Mouse (Mus musculus) brown adipose tissue, adult 24 weeks (tissue): ENCODE data around the gene Wipf1. TPM values are rescaled to one million over a fixed set of nuclear protein-coding genes. Genes with fewer than 3 reads are reported as not detected.

Experiments used
- H3K27ac ChIP-seq: fragments of 200-500 bp; replicated peaks from 2 replicates; pipeline ENCODE4 v1.5.1; 2012; ENCODE audit warnings: low read depth, mild to moderate bottlenecking, low read length
- H3K4me1 ChIP-seq: fragments of 200-500 bp; 2 replicates; pipeline ENCODE4 v1.6.1; 2012; ENCODE audit warnings: low read length, mixed read lengths; ENCODE audit not compliant: control insufficient read depth, insufficient read depth, insufficient read length
- H3K4me3 ChIP-seq: fragments of 200-500 bp; 2 replicates; pipeline ENCODE4 v1.5.1; 2012; ENCODE audit warnings: low read depth, mild to moderate bottlenecking, low read length, moderate library complexity; ENCODE audit not compliant: insufficient read depth
- polyA plus RNA-seq: library from polyadenylated mRNA; stranded (reverse); fragments of >200 nt; gene quantifications from 2 replicates; pipeline ENCODE4 v1.2.4, GENCODE M21; 2012; ENCODE audit not compliant: missing spikeins, insufficient read depth, insufficient read length

The Wipf1 gene
- polyA plus RNA-seq, 1 experiment = 8.0 TPM

- H3K4me3 ChIP-seq = no peak overlapping the region
- H3K27ac ChIP-seq = no peak overlapping the region
- H3K4me1 ChIP-seq = peaks cover 14% of the 10 kb centered on the region; the same call in 1 of the 2 replicates
Measured at GRCm38 (mm10) chr2:73478805-73479204, 50.7 kb downstream of the Wipf1 start.

GRCm38 (mm10) chr2:73477501-73477900 lies 52.0 kb downstream of the Wipf1 start:
- H3K27ac ChIP-seq = no peak overlapping the region
- no peak overlapping the region for H3K4me3 ChIP-seq
- peaks cover 14% of the 10 kb centered on the region; the same call in 1 of the 2 replicates for H3K4me1 ChIP-seq

- H3K4me1 ChIP-seq = peaks cover 21% of the 10 kb centered on the region
- H3K27ac ChIP-seq = no peak overlapping the region
- H3K4me3 ChIP-seq = no peak overlapping the region
Measured at GRCm38 (mm10) chr2:73475519-73475918, 54.0 kb downstream of the Wipf1 start.

GRCm38 (mm10) chr2:73472130-73472529 lies 57.4 kb downstream of the Wipf1 start:
- Histone ChIP-seq H3K27ac (no peak overlapping the region), H3K4me1 (peaks cover 24% of the 10 kb centered on the region)

GRCm38 (mm10) chr2:73470146-73470630 lies 59.3 kb downstream of the Wipf1 start:
- Histone ChIP-seq H3K4me3 (no peak overlapping the region), H3K4me1 (peaks cover 30% of the 10 kb centered on the region), H3K27ac (peak overlapping the region; percentile 50)

More at GRCm38 (mm10) chr2:73472130-73472529, 57.4 kb downstream of the Wipf1 start:
- no peak overlapping the region for H3K4me3 ChIP-seq

GRCm38 (mm10) chr2:73469552-73469951 lies 60.0 kb downstream of the Wipf1 start:
- H3K4me3 ChIP-seq = no peak overlapping the region
- peaks cover 32% of the 10 kb centered on the region for H3K4me1 ChIP-seq
- H3K27ac ChIP-seq = peak overlapping the region; percentile 50

- Histone ChIP-seq H3K27ac (peak overlapping the region; percentile 13; the same call in 1 of the 2 replicates), H3K4me3 (no peak overlapping the region)
Measured at GRCm38 (mm10) chr2:73468993-73469392, 60.5 kb downstream of the Wipf1 start.

GRCm38 (mm10) chr2:73467071-73467851 lies 62.3 kb downstream of the Wipf1 start:
- Histone ChIP-seq H3K4me3 (no peak overlapping the region), H3K4me1 (peaks cover 41% of the 10 kb centered on the region), H3K27ac (no peak overlapping the region)

More at GRCm38 (mm10) chr2:73468993-73469392, 60.5 kb downstream of the Wipf1 start:
- peaks cover 35% of the 10 kb centered on the region for H3K4me1 ChIP-seq

GRCm38 (mm10) chr2:73466481-73466880 lies 63.1 kb downstream of the Wipf1 start:
- Histone ChIP-seq H3K4me1 (peaks cover 42% of the 10 kb centered on the region), H3K4me3 (no peak overlapping the region)

GRCm38 (mm10) chr2:73463431-73464194 lies 65.9 kb downstream of the Wipf1 start:
- H3K4me3 ChIP-seq = no peak overlapping the region
- H3K27ac ChIP-seq = peak overlapping the region; percentile 46

More at GRCm38 (mm10) chr2:73466481-73466880, 63.1 kb downstream of the Wipf1 start:
- no peak overlapping the region for H3K27ac ChIP-seq

GRCm38 (mm10) chr2:73462757-73463339 lies 66.7 kb downstream of the Wipf1 start:
- Histone ChIP-seq H3K4me1 (peaks cover 37% of the 10 kb centered on the region), H3K4me3 (no peak overlapping the region), H3K27ac (peak overlapping the region; percentile 62)

More at GRCm38 (mm10) chr2:73463431-73464194, 65.9 kb downstream of the Wipf1 start:
- H3K4me1 ChIP-seq = peaks cover 37% of the 10 kb centered on the region

- H3K4me3 ChIP-seq = no peak overlapping the region
- peak overlapping the region; percentile 62 for H3K27ac ChIP-seq
- H3K4me1 ChIP-seq = peaks cover 37% of the 10 kb centered on the region
Measured at GRCm38 (mm10) chr2:73462265-73462664, 67.3 kb downstream of the Wipf1 start.

GRCm38 (mm10) chr2:73460168-73460567 lies 69.4 kb downstream of the Wipf1 start:
- H3K27ac ChIP-seq = no peak overlapping the region
- H3K4me1 ChIP-seq = peaks cover 36% of the 10 kb centered on the region
- H3K4me3 ChIP-seq = no peak overlapping the region

- Histone ChIP-seq H3K27ac (peak overlapping the region; percentile 21; the same call in 1 of the 2 replicates), H3K4me1 (peaks cover 34% of the 10 kb centered on the region), H3K4me3 (no peak overlapping the region)
Measured at GRCm38 (mm10) chr2:73459607-73460153, 69.9 kb downstream of the Wipf1 start.

- Histone ChIP-seq H3K27ac (no peak overlapping the region), H3K4me3 (no peak overlapping the region), H3K4me1 (peaks cover 26% of the 10 kb centered on the region)
Measured at GRCm38 (mm10) chr2:73456886-73457285, 72.6 kb downstream of the Wipf1 start.
